Mouse (Mus musculus): ENCODE data around the gene Vps29.

DNA sequence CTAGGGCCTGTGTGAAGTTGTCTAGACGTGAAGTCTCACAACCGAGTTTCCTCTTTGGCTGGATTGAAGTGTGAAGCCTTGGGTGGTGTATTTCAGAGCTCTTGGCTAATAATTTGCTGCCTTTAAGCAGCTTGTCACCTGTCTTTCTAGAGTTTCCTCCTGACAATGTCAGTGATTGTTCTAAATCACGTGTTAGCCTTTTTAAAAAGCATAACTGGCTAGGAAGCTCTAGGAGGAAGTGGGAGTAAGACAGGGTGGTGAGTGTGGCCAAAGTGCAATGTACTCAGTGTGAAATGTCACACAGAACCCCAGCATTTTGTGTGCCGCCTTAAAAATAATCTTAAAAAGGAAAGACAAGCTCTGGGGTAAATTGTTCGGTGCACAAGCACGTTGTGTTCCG lies 10.4 kb upstream of the Vps29 start:
- TF ChIP-seq POLR2A (IDR thresholded peaks at IDR 0.05; ENCODE audit: insufficient read length, low read depth) (no peak), MAX (IDR thresholded peaks at IDR 0.05; ENCODE audit: low read depth) (no peak), MYOD1 (IDR thresholded peaks at IDR 0.05; ENCODE audit: control insufficient read depth in 1 of 3, insufficient read length in 2 of 3, low read depth in 2 of 3) (no peak), REST (IDR thresholded peaks at IDR 0.05; ENCODE audit: insufficient read depth, insufficient read length) (no peak), MYOG (IDR thresholded peaks at IDR 0.05; ENCODE audit: control insufficient read depth in 1 of 3, insufficient read depth in 1 of 3, insufficient read length in 2 of 3, low read depth in 2 of 3) (no peak), POLR2AphosphoS2 (IDR thresholded peaks at IDR 0.05; ENCODE audit: insufficient read length, low read depth) (no peak), USF1 (IDR thresholded peaks at IDR 0.05; ENCODE audit: low read depth) (no peak), E2F4 (IDR thresholded peaks at IDR 0.05; ENCODE audit: insufficient read depth) (no peak), TCF12 (IDR thresholded peaks at IDR 0.05; ENCODE audit: insufficient read depth, poor library complexity, severe bottlenecking) (no peak)
